Mouse (Mus musculus) E14TG2a.4 (cell line): Measurements from ENCODE around the gene Tmem63a.

ENCODE experiments used
- H3K27me3 ChIP-seq: 2 replicates; pipeline ENCODE4 v1.6.1; 2014; ENCODE audit warnings: low read length, control low read depth; ENCODE audit not compliant: insufficient read depth
- H3K36me3 ChIP-seq: 2 replicates; pipeline ENCODE4 v1.6.1; 2014; ENCODE audit warnings: low read length, control low read depth; ENCODE audit not compliant: insufficient read depth
- H3K4me1 ChIP-seq: replicated peaks from 2 replicates; pipeline ENCODE4 v1.6.1; 2014; ENCODE audit warnings: low read depth, low read length, control low read depth
- H3K4me3 ChIP-seq: replicated peaks from 2 replicates; pipeline ENCODE4 v1.5.1; 2014; ENCODE audit warnings: mild to moderate bottlenecking, low read length
- H3K9me3 ChIP-seq: 2 replicates; pipeline ENCODE4 v1.6.1; 2014; ENCODE audit warnings: low read length, control low read depth
- CTCF ChIP-seq: conservative IDR thresholded peaks from 2 replicates; pipeline ENCODE4 v1.5.1; 2014; ENCODE audit warnings: low read length
- NANOG ChIP-seq: IDR thresholded peaks from 2 replicates; pipeline ENCODE4 v1.6.1; 2014; ENCODE audit warnings: borderline replicate concordance, low read length, mixed read lengths
- POU5F1 ChIP-seq: IDR thresholded peaks from 2 replicates; pipeline ENCODE4 v1.6.1; 2014; ENCODE audit warnings: low read length, borderline replicate concordance

The Tmem63a gene

DNA sequence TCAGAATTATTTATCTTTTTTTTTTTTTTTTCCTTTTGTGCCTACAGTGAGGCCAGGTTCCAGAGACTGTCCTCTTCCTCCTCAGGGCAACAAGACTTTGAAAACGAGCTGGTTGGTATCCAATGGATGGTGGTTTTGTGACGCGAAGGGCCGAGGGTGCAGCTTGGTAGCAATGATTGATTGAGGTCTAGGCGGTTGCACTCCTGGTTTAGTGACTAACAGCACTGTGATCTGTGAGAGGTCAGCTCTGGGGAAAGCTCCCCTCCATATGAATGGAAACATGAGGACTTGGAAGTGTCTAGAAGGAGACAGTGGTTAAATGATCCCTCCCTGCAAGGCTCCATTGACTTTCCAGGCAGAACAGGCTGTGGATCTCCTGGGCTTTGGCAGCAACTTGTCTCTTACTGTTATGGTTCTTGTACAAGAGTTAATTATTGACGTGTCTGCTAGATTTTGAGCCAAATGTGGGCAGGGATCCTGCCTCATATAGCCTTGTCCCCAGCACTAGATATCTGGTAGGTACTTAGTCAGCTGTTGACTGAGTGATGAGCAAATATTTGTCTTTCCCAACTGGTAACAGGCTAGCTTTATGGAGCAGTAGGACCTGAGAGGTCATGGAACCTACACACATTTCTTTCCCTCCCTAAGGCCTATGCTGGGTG lies 10.1 kb downstream of the Tmem63a start:
- Histone ChIP-seq H3K36me3 (peaks cover 79% of the 10 kb centered on the region), H3K9me3 (no peaks in the 10 kb centered on the region), H3K4me3 (no peak overlapping the region), H3K4me1 (peaks cover 55% of the 10 kb centered on the region), H3K27me3 (no peaks in the 10 kb centered on the region)
- no peak for TF ChIP-seq POU5F1
- TF ChIP-seq NANOG = no peak
- TF ChIP-seq CTCF = no peak

- Histone ChIP-seq H3K4me3 (no peak overlapping the region), H3K36me3 (peaks cover 79% of the 10 kb centered on the region), H3K4me1 (peaks cover 55% of the 10 kb centered on the region), H3K9me3 (no peaks in the 10 kb centered on the region), H3K27me3 (no peaks in the 10 kb centered on the region)
- TF ChIP-seq NANOG = no peak
- no peak for TF ChIP-seq CTCF
- no peak for TF ChIP-seq POU5F1
These were observed 10.7 kb downstream of the Tmem63a start for GRCm38 (mm10) chr1:180952808-180953207.

DNA sequence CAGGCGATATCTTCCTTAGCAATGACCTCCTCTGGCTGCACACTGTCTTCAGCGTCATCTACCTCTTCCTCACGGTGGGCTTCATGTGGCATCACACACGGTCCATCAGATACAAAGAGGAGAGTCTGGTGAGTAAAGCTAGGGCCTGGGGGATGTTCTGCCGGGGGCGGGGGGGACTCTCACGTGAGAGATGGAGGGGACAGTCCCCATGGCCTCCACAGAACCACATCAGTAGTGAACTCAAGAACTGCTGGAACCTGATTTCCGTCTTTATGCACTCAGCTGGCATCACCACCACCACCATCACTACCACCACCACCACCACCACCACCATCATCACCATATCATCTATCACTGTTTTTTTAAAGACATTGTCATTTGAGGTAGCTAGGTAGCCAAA lies 14.3 kb downstream of the Tmem63a start:
- Histone ChIP-seq H3K4me1 (peaks cover 53% of the 10 kb centered on the region), H3K9me3 (no peaks in the 10 kb centered on the region), H3K36me3 (peaks cover 79% of the 10 kb centered on the region), H3K27me3 (no peaks in the 10 kb centered on the region), H3K4me3 (no peak overlapping the region)
- TF ChIP-seq CTCF (no peak), POU5F1 (no peak), NANOG (no peak)

GRCm38 (mm10) chr1:180956973-180957381 lies 14.8 kb downstream of the Tmem63a start:
- Histone ChIP-seq H3K36me3 (peaks cover 84% of the 10 kb centered on the region), H3K4me1 (peaks cover 53% of the 10 kb centered on the region), H3K27me3 (no peaks in the 10 kb centered on the region), H3K4me3 (no peak overlapping the region), H3K9me3 (no peaks in the 10 kb centered on the region)
- TF ChIP-seq POU5F1 (no peak), CTCF (no peak), NANOG (no peak)

DNA sequence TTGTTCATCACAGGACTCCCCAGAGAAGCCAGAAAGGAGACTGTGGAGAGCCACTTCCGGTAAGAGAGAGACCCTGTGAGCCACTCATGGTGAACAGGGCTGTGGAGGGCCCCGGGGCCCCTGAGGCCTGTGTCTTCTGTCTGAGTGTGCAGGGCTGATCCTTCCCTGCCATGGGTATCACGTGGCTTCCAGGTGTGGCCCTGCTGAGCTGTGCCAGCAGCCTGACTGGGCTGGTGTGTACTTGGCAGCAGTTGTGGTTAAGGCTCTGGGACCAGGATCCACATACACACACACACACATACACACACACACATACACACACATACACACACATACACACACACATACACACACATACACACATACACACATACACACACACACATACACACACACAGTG lies 15.8 kb downstream of the Tmem63a start:
- peaks cover 58% of the 10 kb centered on the region for H3K4me1 ChIP-seq
- H3K4me3 ChIP-seq = no peak overlapping the region
- H3K9me3 ChIP-seq = no peaks in the 10 kb centered on the region
- peaks cover 83% of the 10 kb centered on the region for H3K36me3 ChIP-seq
- H3K27me3 ChIP-seq = no peaks in the 10 kb centered on the region
- TF ChIP-seq CTCF = no peak
- no peak for TF ChIP-seq NANOG
- TF ChIP-seq POU5F1 = no peak

DNA sequence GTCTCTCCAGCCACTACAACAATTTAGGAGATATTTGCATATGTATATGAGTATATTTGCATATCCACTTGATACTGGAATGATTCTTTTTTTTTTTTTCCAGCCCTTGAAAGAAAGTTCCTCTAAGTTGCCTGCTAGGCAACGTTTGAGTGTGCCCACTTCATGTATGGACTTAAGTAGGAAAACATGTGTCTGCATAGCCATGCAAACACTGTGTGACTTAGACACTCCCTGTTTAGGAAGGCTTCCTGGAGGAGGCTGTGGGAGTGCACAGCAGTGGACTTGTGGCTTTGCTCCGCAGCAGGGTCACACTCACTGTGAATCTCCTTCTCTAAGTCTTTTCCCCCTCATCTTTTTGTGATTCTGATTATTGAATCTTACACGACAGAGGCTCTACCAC lies 16.7 kb downstream of the Tmem63a start:
- Histone ChIP-seq H3K4me1 (peaks cover 57% of the 10 kb centered on the region), H3K27me3 (no peaks in the 10 kb centered on the region), H3K9me3 (no peaks in the 10 kb centered on the region), H3K36me3 (peaks cover 85% of the 10 kb centered on the region), H3K4me3 (no peak overlapping the region)
- no peak for TF ChIP-seq CTCF
- no peak for TF ChIP-seq NANOG
- no peak for TF ChIP-seq POU5F1

DNA sequence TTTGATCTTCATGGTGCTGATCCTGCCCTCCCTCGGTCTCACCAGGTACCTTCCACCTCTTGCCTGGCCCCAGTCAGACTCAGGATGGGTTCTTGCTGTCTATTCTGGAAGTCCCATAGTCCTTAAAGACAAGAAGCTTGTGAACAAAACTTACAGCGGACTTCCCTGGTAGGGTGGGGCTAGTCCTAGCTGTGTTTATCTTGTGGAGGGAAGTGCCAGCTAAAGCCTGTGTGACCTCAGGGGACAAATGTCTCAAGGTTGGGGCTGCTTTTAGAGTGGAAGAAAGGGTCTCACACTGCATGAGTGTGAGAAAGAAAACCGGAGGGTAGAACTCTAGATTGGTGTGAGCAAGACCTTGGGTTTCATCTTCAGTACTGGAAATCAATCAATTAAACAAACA lies 23.6 kb downstream of the Tmem63a start:
- Histone ChIP-seq H3K4me1 (peaks cover 54% of the 10 kb centered on the region), H3K36me3 (peaks cover 87% of the 10 kb centered on the region), H3K27me3 (no peaks in the 10 kb centered on the region), H3K9me3 (no peaks in the 10 kb centered on the region), H3K4me3 (no peak overlapping the region)
- no peak for TF ChIP-seq POU5F1
- no peak for TF ChIP-seq NANOG
- no peak for TF ChIP-seq CTCF

DNA sequence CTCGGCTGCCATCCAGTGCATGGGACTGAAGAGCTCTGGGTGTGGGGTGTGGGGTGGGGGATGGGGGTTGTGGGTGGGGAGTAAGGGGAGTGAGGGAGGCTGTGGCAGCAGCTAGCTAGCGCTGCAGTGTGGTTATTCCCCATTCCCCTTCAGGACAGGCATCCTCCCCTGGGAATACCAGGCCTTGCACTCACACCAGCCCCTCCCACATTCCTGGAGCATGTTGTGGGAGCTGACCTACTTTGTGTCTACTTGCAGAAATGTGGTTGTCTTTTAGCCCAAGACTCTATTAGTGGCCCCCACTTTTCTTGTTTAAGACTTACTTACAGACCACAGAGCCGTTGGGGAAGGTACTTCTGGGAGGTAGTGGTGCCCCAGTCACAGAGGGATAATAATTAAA lies 24.4 kb downstream of the Tmem63a start:
- Histone ChIP-seq H3K36me3 (peaks cover 86% of the 10 kb centered on the region), H3K9me3 (no peaks in the 10 kb centered on the region), H3K4me1 (peaks cover 54% of the 10 kb centered on the region), H3K27me3 (no peaks in the 10 kb centered on the region), H3K4me3 (no peak overlapping the region)
- no peak for TF ChIP-seq POU5F1
- no peak for TF ChIP-seq NANOG
- no peak for TF ChIP-seq CTCF

GRCm38 (mm10) chr1:180967261-180967660 lies 25.1 kb downstream of the Tmem63a start:
- H3K4me3 ChIP-seq = no peak overlapping the region
- TF ChIP-seq NANOG (no peak), POU5F1 (no peak), CTCF (no peak)
- peaks cover 60% of the 10 kb centered on the region for H3K4me1 ChIP-seq
- no peaks in the 10 kb centered on the region for H3K9me3 ChIP-seq
- H3K27me3 ChIP-seq = no peaks in the 10 kb centered on the region
- H3K36me3 ChIP-seq = peaks cover 80% of the 10 kb centered on the region
